Comparison of ENCODE assay signal across 7 mouse cellular contexts in the genomic region with DNA sequence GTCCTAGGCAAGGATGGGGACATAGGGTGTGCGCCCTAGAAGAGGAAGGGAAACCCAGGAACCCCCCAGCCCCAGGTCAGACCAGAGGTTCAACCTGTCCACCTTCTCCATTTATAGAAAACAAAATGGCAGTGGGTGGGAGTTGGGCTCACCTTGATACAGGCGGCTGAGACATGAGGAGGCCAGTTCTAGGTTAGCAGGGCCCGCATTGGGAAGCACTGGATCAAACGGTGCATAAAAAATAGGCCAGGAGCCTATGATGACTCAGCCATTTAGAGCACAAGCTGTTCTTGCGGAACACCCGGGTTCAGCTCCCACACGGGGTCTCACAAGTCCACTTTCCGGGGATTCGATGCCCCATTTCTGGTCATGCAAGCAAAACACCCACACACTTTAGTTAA. TPM values are rescaled to one million over a fixed set of nuclear protein-coding genes. Genes with fewer than 3 reads are reported as not detected.
DNase-seq lines count a peak whose midpoint lies in the region; ATAC-seq lines count a peak whose summit lies in the region.

No protein-coding gene starts in this region.

- peaks cover 17% of the 10 kb centered on the region; the same call in 1 of the 2 replicates for H3K36me3 ChIP-seq in hindbrain, embryonic 12.5 days
- no peaks in the 10 kb centered on the region for H3K36me3 ChIP-seq in hindbrain, embryonic 14.5 days (replicated peaks; ENCODE audit: control insufficient read depth, insufficient read depth)
- H3K36me3 ChIP-seq in embryonic facial prominence, embryonic 15.5 days, result peaks cover 37% of the 10 kb centered on the region
- peaks cover 30% of the 10 kb centered on the region for H3K36me3 ChIP-seq in liver, embryonic 16.5 days (ENCODE audit: control insufficient read depth, insufficient read depth)

- peaks cover 16% of the 10 kb centered on the region for H3K4me1 ChIP-seq in hindbrain, embryonic 12.5 days
- peaks cover 13% of the 10 kb centered on the region; the same call in 1 of the 2 replicates for H3K4me1 ChIP-seq in hindbrain, embryonic 14.5 days (replicated peaks; ENCODE audit: control insufficient read depth, insufficient read depth, low read length)
- peaks cover 24% of the 10 kb centered on the region for H3K4me1 ChIP-seq in embryonic facial prominence, embryonic 15.5 days
- peaks cover 21% of the 10 kb centered on the region for H3K4me1 ChIP-seq in liver, embryonic 16.5 days (ENCODE audit: control insufficient read depth, low read depth, low read length)

- no peak overlapping the region for H3K9ac ChIP-seq in hindbrain, embryonic 12.5 days
- no peak overlapping the region for H3K9ac ChIP-seq in hindbrain, embryonic 14.5 days
- no peak overlapping the region for H3K9ac ChIP-seq in embryonic facial prominence, embryonic 15.5 days
- peak overlapping the region; percentile 67 for H3K9ac ChIP-seq in liver, embryonic 16.5 days (ENCODE audit: low read depth, low read length)

- WGBS in hindbrain, embryonic 12.5 days, result 86% methylated on average over 9 of the region's 9 CpGs
- 89% methylated on average over 9 of the region's 9 CpGs for WGBS in hindbrain, embryonic 14.5 days
- 81% methylated on average over 9 of the region's 9 CpGs for WGBS in embryonic facial prominence, embryonic 15.5 days
- WGBS in liver, embryonic 16.5 days (ENCODE audit: insufficient replicate concordance), result 50% methylated on average over 9 of the region's 9 CpGs

- no peak for DNase-seq in hindbrain, embryonic 14.5 days (ENCODE audit: low spot score)
- peak; percentile 47 for DNase-seq in MN1 (ENCODE audit: low spot score)
- no peak for DNase-seq in left cerebral cortex, postnatal 36 days (ENCODE audit: low spot score in 2 of 2)
- DNase-seq in right cerebral cortex, postnatal 4 days, result no peak

- H3K4me3 ChIP-seq in hindbrain, embryonic 12.5 days, result 0 out of 2 replicates have a peak overlapping the region, but pooled peaks have one; percentile 49
- H3K4me3 ChIP-seq in hindbrain, embryonic 14.5 days (replicated peaks; ENCODE audit: low read length), result no peak overlapping the region
- peak overlapping the region; percentile 55; the same call in 1 of the 2 replicates for H3K4me3 ChIP-seq in embryonic facial prominence, embryonic 15.5 days (replicated peaks)
- peak overlapping the region; percentile 99 for H3K4me3 ChIP-seq in liver, embryonic 16.5 days (ENCODE audit: low read depth, low read length)

- peak overlapping the region; percentile 82; the same call in 1 of the 2 replicates for H3K4me2 ChIP-seq in hindbrain, embryonic 12.5 days (replicated peaks)
- H3K4me2 ChIP-seq in hindbrain, embryonic 14.5 days (replicated peaks), result no peak overlapping the region; the same call in 1 of the 2 replicates
- H3K4me2 ChIP-seq in embryonic facial prominence, embryonic 15.5 days (replicated peaks), result peak overlapping the region; percentile 95; the same call in 1 of the 2 replicates
- H3K4me2 ChIP-seq in liver, embryonic 16.5 days (ENCODE audit: low read depth, low read length), result peak overlapping the region; percentile 78

- intact Hi-C loops in left cerebral cortex, postnatal 36 days (cut with DNase I), result no loop called here

- no peak overlapping the region for H3K27ac ChIP-seq in hindbrain, embryonic 12.5 days
- no peak overlapping the region for H3K27ac ChIP-seq in hindbrain, embryonic 14.5 days
- no peak overlapping the region for H3K27ac ChIP-seq in embryonic facial prominence, embryonic 15.5 days (replicated peaks)
- H3K27ac ChIP-seq in liver, embryonic 16.5 days (ENCODE audit: low read length), result no peak overlapping the region; the same call in 1 of the 2 replicates

- no peaks in the 10 kb centered on the region for H3K9me3 ChIP-seq in hindbrain, embryonic 12.5 days (replicated peaks)
- H3K9me3 ChIP-seq in hindbrain, embryonic 14.5 days (ENCODE audit: control insufficient read depth, low read length), result no peaks in the 10 kb centered on the region
- H3K9me3 ChIP-seq in embryonic facial prominence, embryonic 15.5 days (replicated peaks), result no peaks in the 10 kb centered on the region
- H3K9me3 ChIP-seq in liver, embryonic 16.5 days (replicated peaks; ENCODE audit: control insufficient read depth, low read length), result no peaks in the 10 kb centered on the region

- H3K27me3 ChIP-seq in hindbrain, embryonic 12.5 days, result no peaks in the 10 kb centered on the region
- H3K27me3 ChIP-seq in hindbrain, embryonic 14.5 days (ENCODE audit: control insufficient read depth, insufficient read depth, low read length), result no peaks in the 10 kb centered on the region
- no peaks in the 10 kb centered on the region for H3K27me3 ChIP-seq in embryonic facial prominence, embryonic 15.5 days
- H3K27me3 ChIP-seq in liver, embryonic 16.5 days (ENCODE audit: control insufficient read depth, insufficient read depth, low read depth, low read length), result no peaks in the 10 kb centered on the region

- no peak for ATAC-seq in hindbrain, embryonic 12.5 days (ENCODE audit: low FRiP score)
- no peak for ATAC-seq in hindbrain, embryonic 14.5 days (ENCODE audit: low FRiP score)
- ATAC-seq in embryonic facial prominence, embryonic 15.5 days (ENCODE audit: insufficient number of reproducible peaks, low FRiP score, low TSS enrichment, low read depth), result no peak
- no peak for ATAC-seq in liver, embryonic 16.5 days (ENCODE audit: low read depth)

RNA-seq across cellular contexts. Expression of a gene that starts 0.9 kb away (rescaled TPM):
- polyA plus RNA-seq in hindbrain, embryonic 12.5 days (2016; fragmentation: Nextera tagmentation; extraction: Ambion mirVana), result 22.0 and 26.4 TPM in 2 replicates
- polyA plus RNA-seq in hindbrain, embryonic 14.5 days (2014; fragmentation: Nextera tagmentation; extraction: Ambion mirVana), result 3.8 and 4.7 TPM in 2 replicates
- 33.1 and 33.7 TPM in 2 replicates for polyA plus RNA-seq in embryonic facial prominence, embryonic 15.5 days (2015; fragmentation: Nextera tagmentation; extraction: Ambion mirVana)
- polyA plus RNA-seq in liver, embryonic 16.5 days (2015; fragmentation: Nextera tagmentation; extraction: Ambion mirVana), result 39.8 and 48.1 TPM in 2 replicates
- under 1 TPM in 1 of 2 experiments, not detected in 1; 0.29 TPM for total RNA-seq in left cerebral cortex, postnatal 36 days (2021)

RNA-seq across cellular contexts. Expression of a gene that starts 8.3 kb away (rescaled TPM):
- polyA plus RNA-seq in hindbrain, embryonic 12.5 days (2016; fragmentation: Nextera tagmentation; extraction: Ambion mirVana), result 91.1 and 104 TPM in 2 replicates
- 88.2 and 89.7 TPM in 2 replicates for polyA plus RNA-seq in hindbrain, embryonic 14.5 days (2014; fragmentation: Nextera tagmentation; extraction: Ambion mirVana)
- polyA plus RNA-seq in embryonic facial prominence, embryonic 15.5 days (2015; fragmentation: Nextera tagmentation; extraction: Ambion mirVana), result 96.7 and 106 TPM in 2 replicates
- polyA plus RNA-seq in liver, embryonic 16.5 days (2015; fragmentation: Nextera tagmentation; extraction: Ambion mirVana), result 46.6 and 48.2 TPM in 2 replicates
- 100 to 1,000 TPM; 101 to 116 TPM for total RNA-seq in left cerebral cortex, postnatal 36 days (2021)

RNA-seq across cellular contexts. Expression of a gene that starts 9.3 kb away (rescaled TPM):
- polyA plus RNA-seq in hindbrain, embryonic 12.5 days (2016; fragmentation: Nextera tagmentation; extraction: Ambion mirVana), result 5.7 and 6.8 TPM in 2 replicates
- polyA plus RNA-seq in hindbrain, embryonic 14.5 days (2014; fragmentation: Nextera tagmentation; extraction: Ambion mirVana), result 4.7 and 6.0 TPM in 2 replicates
- polyA plus RNA-seq in embryonic facial prominence, embryonic 15.5 days (2015; fragmentation: Nextera tagmentation; extraction: Ambion mirVana), result 11.6 and 12.7 TPM in 2 replicates
- polyA plus RNA-seq in liver, embryonic 16.5 days (2015; fragmentation: Nextera tagmentation; extraction: Ambion mirVana), result 4.2 and 4.3 TPM in 2 replicates
- 1 to 10 TPM; 3.4 to 4.9 TPM for total RNA-seq in left cerebral cortex, postnatal 36 days (2021)

RNA-seq across cellular contexts. Expression of a gene that starts 23.2 kb away (rescaled TPM):
- polyA plus RNA-seq in hindbrain, embryonic 12.5 days (2016; fragmentation: Nextera tagmentation; extraction: Ambion mirVana), result 61.2 and 65.2 TPM in 2 replicates
- polyA plus RNA-seq in hindbrain, embryonic 14.5 days (2014; fragmentation: Nextera tagmentation; extraction: Ambion mirVana), result 35.9 and 37.5 TPM in 2 replicates
- 59.0 and 61.2 TPM in 2 replicates for polyA plus RNA-seq in embryonic facial prominence, embryonic 15.5 days (2015; fragmentation: Nextera tagmentation; extraction: Ambion mirVana)
- 13.9 and 17.2 TPM in 2 replicates for polyA plus RNA-seq in liver, embryonic 16.5 days (2015; fragmentation: Nextera tagmentation; extraction: Ambion mirVana)
- 10 to 100 TPM; 39.3 to 40.6 TPM for total RNA-seq in left cerebral cortex, postnatal 36 days (2021)

RNA-seq across cellular contexts. Expression of a gene that starts 33.9 kb away (rescaled TPM):
- polyA plus RNA-seq in hindbrain, embryonic 12.5 days (2016; fragmentation: Nextera tagmentation; extraction: Ambion mirVana), result 5.8 and 6.7 TPM in 2 replicates
- polyA plus RNA-seq in hindbrain, embryonic 14.5 days (2014; fragmentation: Nextera tagmentation; extraction: Ambion mirVana), result 4.8 and 5.0 TPM in 2 replicates
- polyA plus RNA-seq in embryonic facial prominence, embryonic 15.5 days (2015; fragmentation: Nextera tagmentation; extraction: Ambion mirVana), result 7.1 and 8.5 TPM in 2 replicates
- polyA plus RNA-seq in liver, embryonic 16.5 days (2015; fragmentation: Nextera tagmentation; extraction: Ambion mirVana), result 3.9 and 4.7 TPM in 2 replicates
- 10 to 100 TPM; 15.4 to 18.1 TPM for total RNA-seq in left cerebral cortex, postnatal 36 days (2021)
